Mouse (Mus musculus) hindbrain, embryonic 12.5 days (tissue): ENCODE results near the gene Gm4312. TPM values are rescaled to one million over a fixed set of nuclear protein-coding genes. Genes with fewer than 3 reads are reported as not detected.
"Not testable (repeated sequence)": the region's sequence is repeated elsewhere in the genome, so short reads cannot be mapped to it uniquely, and the experiment has no call there.

Experiments used
- ATAC-seq: fragments of 200-750 bp; cut with Nextera tagmentation; 2 replicates; pipeline ENCODE4 v1.8.0; 2017; ENCODE audit warnings: moderate TSS enrichment; ENCODE audit not compliant: low FRiP score
- H3K27ac ChIP-seq: fragments of 300-500 bp; sonication (generic); 2 replicates; pipeline ENCODE4 v1.5.1; 2016; ENCODE audit warnings: mild to moderate bottlenecking
- H3K27me3 ChIP-seq: fragments of 300-500 bp; sonication (generic); 2 replicates; pipeline ENCODE4 v1.6.1; 2016; ENCODE audit warnings: mild to moderate bottlenecking
- H3K36me3 ChIP-seq: fragments of 300-500 bp; sonication (generic); 2 replicates; pipeline ENCODE4 v1.6.1; 2016; ENCODE audit warnings: mild to moderate bottlenecking
- H3K4me1 ChIP-seq: fragments of 300-500 bp; sonication (generic); 2 replicates; pipeline ENCODE4 v1.6.1; 2016
- H3K4me2 ChIP-seq: fragments of 300-500 bp; sonication (generic); replicated peaks from 2 replicates; pipeline ENCODE4 v1.6.1; 2016; ENCODE audit warnings: mild to moderate bottlenecking
- H3K4me3 ChIP-seq: fragments of 300-500 bp; sonication (generic); 2 replicates; pipeline ENCODE4 v1.5.1; 2016; ENCODE audit warnings: mild to moderate bottlenecking
- H3K9ac ChIP-seq: fragments of 300-500 bp; sonication (generic); 2 replicates; pipeline ENCODE4 v1.6.1; 2016; ENCODE audit warnings: mild to moderate bottlenecking, moderate library complexity
- H3K9me3 ChIP-seq: fragments of 300-500 bp; sonication (generic); replicated peaks from 2 replicates; pipeline ENCODE4 v1.6.1; 2016; ENCODE audit warnings: mild to moderate bottlenecking
- WGBS: fragments of 180-500 bp; shearing (Covaris S2); methylation state at CpG from one replicate; pipeline ENCODE4 v1.1.7; 2016; 5-methylcytosine and 5-hydroxymethylcytosine counted together
- polyA plus RNA-seq: library from polyadenylated mRNA; unstranded; fragments of >200 nt; fragmentation: Nextera tagmentation; extraction: Ambion mirVana; gene quantifications from 2 replicates; pipeline ENCODE4 v1.2.1, GENCODE M21; 2016

The Gm4312 gene
- polyA plus RNA-seq: not detected in 2 replicates

DNA sequence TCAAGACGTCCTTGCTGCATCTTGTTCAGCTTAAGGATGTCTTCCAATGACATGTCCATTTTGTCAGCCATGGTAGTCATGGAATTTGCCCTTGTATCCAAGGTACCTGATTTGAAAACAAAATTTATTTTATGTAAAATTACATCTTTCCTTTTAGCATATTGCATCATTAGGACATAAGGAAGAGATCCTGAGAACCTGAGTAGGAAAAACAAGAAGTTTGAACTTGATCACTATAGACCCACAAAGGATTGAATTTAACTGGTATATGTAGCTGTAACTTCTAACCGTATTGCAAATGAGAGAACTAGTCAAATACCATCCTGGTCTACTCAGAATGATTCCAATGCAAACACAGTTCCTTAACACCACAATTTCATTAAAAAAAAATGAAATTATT lies at the start of gene Gm4312:
Gene Gm4312, minus strand, starts transcription at position 101 of the 400 bp plus-strand sequence.
- WGBS: no CpG with 5 or more reads among the region's 2 CpGs
- H3K9ac ChIP-seq, H3K36me3 ChIP-seq, H3K4me3 ChIP-seq, H3K27ac ChIP-seq, H3K4me2 ChIP-seq, H3K9me3 ChIP-seq, ATAC-seq, H3K27me3 ChIP-seq, H3K4me1 ChIP-seq: not testable (repeated sequence)

DNA sequence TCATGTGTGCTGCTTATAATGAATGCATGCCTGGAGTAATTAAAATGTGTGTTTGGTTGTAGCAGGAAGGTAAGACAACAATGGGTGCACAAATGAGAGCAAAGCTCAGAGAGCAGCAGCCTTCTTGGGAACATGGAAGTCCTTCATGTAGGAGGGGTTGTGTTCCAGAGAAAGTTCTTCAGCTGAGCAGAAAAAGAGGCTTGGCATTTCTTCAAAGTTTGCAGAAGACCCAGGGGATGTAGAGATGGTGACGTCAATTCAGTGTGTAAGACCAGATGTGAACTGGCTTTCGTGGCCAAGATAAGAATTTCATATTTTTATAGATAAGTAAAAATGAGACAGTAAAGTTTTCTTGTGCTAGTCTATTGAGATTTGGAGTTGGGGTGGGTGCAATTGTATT lies 45.2 kb upstream of the Gm4312 start:
- no peak for ATAC-seq
- Histone ChIP-seq H3K4me2 (no peak overlapping the region), H3K9me3 (no peaks in the 10 kb centered on the region), H3K36me3 (no peaks in the 10 kb centered on the region), H3K27me3 (no peaks in the 10 kb centered on the region), H3K27ac (no peak overlapping the region), H3K4me1 (no peaks in the 10 kb centered on the region), H3K4me3 (no peak overlapping the region), H3K9ac (no peak overlapping the region)
- 88% methylated on average over 2 of the region's 2 CpGs for WGBS

DNA sequence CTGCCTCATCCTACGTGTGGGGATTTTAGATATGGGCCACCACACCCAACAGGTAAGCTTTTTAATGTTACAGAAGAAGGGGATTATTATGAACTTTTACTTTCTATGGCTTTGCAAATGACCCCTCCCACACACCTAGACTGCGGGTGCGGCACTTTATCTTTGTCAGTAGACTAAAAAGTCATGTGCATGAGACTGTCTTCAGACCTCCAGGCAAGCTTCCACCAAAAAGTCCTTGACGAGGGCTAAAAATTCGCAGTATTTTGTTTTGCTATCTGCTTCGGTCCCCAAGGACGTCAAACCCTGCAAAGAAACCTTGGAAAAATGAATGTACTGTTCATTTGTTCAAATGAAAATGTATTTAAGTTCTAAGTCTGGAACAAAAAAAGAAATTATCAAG lies 33.2 kb upstream of the Gm4312 start:
- Histone ChIP-seq H3K27me3 (no peaks in the 10 kb centered on the region), H3K36me3 (no peaks in the 10 kb centered on the region), H3K9me3 (no peaks in the 10 kb centered on the region), H3K4me2 (no peak overlapping the region), H3K9ac (no peak overlapping the region), H3K27ac (no peak overlapping the region), H3K4me3 (no peak overlapping the region), H3K4me1 (no peaks in the 10 kb centered on the region)
- ATAC-seq: no peak
- 90% methylated on average over 7 of the region's 7 CpGs for WGBS

DNA sequence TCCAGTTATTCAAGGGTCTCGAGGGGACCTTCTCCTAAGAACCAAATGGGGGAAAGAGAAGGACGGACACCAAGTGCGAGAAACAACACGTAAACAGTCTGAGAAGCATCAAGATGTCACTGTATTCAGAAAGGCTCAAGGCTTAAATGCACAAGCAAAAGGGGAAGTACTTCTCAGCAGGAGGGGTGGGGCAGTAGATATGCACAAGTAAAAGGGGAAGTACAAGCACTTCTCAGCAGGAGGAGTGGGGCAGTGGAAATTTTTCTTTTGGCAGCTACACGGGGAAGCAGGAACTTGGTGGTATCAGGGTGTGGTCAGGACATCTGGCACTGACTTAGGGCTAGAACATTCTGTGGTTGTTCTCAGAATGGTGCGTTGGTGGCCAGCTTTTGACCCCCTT lies 19.9 kb upstream of the Gm4312 start:
- ATAC-seq, H3K9me3 ChIP-seq, H3K4me1 ChIP-seq, H3K9ac ChIP-seq, H3K36me3 ChIP-seq, H3K4me2 ChIP-seq, H3K4me3 ChIP-seq, H3K27me3 ChIP-seq, H3K27ac ChIP-seq: not testable (repeated sequence)
- WGBS: 86% methylated on average over 6 of the region's 6 CpGs

DNA sequence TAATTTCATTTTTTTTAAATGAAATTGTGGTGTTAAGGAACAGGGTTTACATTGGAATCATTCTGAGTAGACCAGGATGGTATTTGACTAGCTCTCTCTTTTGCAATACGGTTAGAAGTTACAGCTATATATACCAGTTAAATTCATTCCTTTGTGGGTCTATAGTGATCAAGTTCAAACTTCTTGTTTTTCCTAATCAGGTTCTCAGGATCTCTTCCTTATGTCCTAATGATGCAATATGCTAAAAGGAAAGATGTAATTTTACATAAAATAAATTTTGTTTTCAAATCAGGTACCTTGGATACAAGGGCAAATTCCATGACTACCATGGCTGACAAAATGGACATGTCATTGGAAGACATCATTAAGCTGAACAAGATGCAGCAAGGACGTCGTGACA lies 21.3 kb downstream of the Gm4312 start, which contains the start of gene Gm4307:
Gene Gm4307, plus strand, starts transcription at position 301 of the 400 bp plus-strand sequence.
- not testable (repeated sequence) for H3K36me3 ChIP-seq, H3K27ac ChIP-seq, H3K9ac ChIP-seq, ATAC-seq, H3K4me3 ChIP-seq, H3K9me3 ChIP-seq, H3K4me1 ChIP-seq, H3K4me2 ChIP-seq, H3K27me3 ChIP-seq
- no CpG with 5 or more reads among the region's 3 CpGs for WGBS

DNA sequence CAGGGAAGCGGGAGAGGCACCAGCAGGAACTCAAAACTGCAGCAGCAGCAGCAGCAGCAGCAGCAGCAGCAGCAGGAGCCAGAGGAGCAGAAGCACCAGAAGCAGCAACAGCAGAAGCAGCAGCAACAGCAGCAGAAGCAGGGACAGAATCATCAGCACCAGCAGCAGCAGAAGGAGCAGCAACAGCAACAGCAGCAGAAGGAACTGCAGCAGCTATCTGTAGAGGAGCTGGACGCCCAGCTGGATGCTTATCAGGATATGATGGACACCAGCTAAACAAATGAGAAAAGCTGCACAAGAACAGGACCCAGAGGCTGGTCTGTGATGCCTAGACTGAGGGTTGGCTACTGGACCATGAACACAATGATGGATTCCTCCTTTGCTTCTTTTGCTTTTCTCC lies 25.5 kb downstream of the Gm4312 start:
- not testable (repeated sequence) for H3K4me3 ChIP-seq, H3K4me2 ChIP-seq, H3K36me3 ChIP-seq, ATAC-seq, H3K9ac ChIP-seq, H3K9me3 ChIP-seq, H3K27me3 ChIP-seq, H3K4me1 ChIP-seq, H3K27ac ChIP-seq
- WGBS: 79% methylated on average over 2 of the region's 2 CpGs

DNA sequence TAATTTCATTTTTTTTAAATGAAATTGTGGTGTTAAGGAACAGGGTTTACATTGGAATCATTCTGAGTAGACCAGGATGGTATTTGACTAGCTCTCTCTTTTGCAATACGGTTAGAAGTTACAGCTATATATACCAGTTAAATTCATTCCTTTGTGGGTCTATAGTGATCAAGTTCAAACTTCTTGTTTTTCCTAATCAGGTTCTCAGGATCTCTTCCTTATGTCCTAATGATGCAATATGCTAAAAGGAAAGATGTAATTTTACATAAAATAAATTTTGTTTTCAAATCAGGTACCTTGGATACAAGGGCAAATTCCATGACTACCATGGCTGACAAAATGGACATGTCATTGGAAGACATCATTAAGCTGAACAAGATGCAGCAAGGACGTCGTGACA lies 31.6 kb downstream of the Gm4312 start, which contains the start of gene Gm4305:
Gene Gm4305, plus strand, starts transcription at position 301 of the 400 bp plus-strand sequence.
- H3K4me3 ChIP-seq, ATAC-seq, H3K36me3 ChIP-seq, H3K4me1 ChIP-seq, H3K4me2 ChIP-seq, H3K27ac ChIP-seq, H3K27me3 ChIP-seq, H3K9ac ChIP-seq, H3K9me3 ChIP-seq: not testable (repeated sequence)
- no CpG with 5 or more reads among the region's 3 CpGs for WGBS

DNA sequence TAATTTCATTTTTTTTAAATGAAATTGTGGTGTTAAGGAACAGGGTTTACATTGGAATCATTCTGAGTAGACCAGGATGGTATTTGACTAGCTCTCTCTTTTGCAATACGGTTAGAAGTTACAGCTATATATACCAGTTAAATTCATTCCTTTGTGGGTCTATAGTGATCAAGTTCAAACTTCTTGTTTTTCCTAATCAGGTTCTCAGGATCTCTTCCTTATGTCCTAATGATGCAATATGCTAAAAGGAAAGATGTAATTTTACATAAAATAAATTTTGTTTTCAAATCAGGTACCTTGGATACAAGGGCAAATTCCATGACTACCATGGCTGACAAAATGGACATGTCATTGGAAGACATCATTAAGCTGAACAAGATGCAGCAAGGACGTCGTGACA lies 36.7 kb downstream of the Gm4312 start, which contains the start of gene Gm4303:
Gene Gm4303, plus strand, starts transcription at position 301 of the 400 bp plus-strand sequence.
- not testable (repeated sequence) for H3K36me3 ChIP-seq, H3K4me3 ChIP-seq, H3K9ac ChIP-seq, H3K9me3 ChIP-seq, ATAC-seq, H3K27me3 ChIP-seq, H3K4me1 ChIP-seq, H3K4me2 ChIP-seq, H3K27ac ChIP-seq
- WGBS: no CpG with 5 or more reads among the region's 3 CpGs

DNA sequence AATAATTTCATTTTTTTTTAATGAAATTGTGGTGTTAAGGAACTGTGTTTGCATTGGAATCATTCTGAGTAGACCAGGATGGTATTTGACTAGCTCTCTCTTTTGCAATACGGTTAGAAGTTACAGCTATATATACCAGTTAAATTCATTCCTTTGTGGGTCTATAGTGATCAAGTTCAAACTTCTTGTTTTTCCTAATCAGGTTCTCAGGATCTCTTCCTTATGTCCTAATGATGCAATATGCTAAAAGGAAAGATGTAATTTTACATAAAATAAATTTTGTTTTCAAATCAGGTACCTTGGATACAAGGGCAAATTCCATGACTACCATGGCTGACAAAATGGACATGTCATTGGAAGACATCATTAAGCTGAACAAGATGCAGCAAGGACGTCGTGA lies 41.8 kb downstream of the Gm4312 start, which contains the start of gene Gm4302:
Gene Gm4302, plus strand, starts transcription at position 301 of the 400 bp plus-strand sequence.
- H3K36me3 ChIP-seq, H3K4me1 ChIP-seq, H3K9ac ChIP-seq, H3K27me3 ChIP-seq, H3K27ac ChIP-seq, H3K9me3 ChIP-seq, ATAC-seq, H3K4me2 ChIP-seq, H3K4me3 ChIP-seq: not testable (repeated sequence)
- WGBS: no CpG with 5 or more reads among the region's 3 CpGs

DNA sequence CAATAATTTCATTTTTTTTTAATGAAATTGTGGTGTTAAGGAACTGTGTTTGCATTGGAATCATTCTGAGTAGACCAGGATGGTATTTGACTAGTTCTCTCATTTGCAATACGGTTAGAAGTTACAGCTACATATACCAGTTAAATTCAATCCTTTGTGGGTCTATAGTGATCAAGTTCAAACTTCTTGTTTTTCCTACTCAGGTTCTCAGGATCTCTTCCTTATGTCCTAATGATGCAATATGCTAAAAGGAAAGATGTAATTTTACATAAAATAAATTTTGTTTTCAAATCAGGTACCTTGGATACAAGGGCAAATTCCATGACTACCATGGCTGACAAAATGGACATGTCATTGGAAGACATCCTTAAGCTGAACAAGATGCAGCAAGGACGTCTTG lies 47.0 kb downstream of the Gm4312 start, which contains the start of gene Gm4301:
Gene Gm4301, plus strand, starts transcription at position 301 of the 400 bp plus-strand sequence.
- H3K27ac ChIP-seq, H3K9me3 ChIP-seq, H3K4me2 ChIP-seq, H3K4me1 ChIP-seq, H3K9ac ChIP-seq, H3K27me3 ChIP-seq, H3K4me3 ChIP-seq, ATAC-seq, H3K36me3 ChIP-seq: not testable (repeated sequence)
- WGBS: no CpG with 5 or more reads among the region's 2 CpGs

Other genes with a start within 250 kb of the Gm4312 start
- gene Gm4301, start 46.9 kb downstream of the Gm4312 start, polyA plus RNA-seq: not detected in 2 replicates
- gene Gm4302, start 41.7 kb downstream of the Gm4312 start, polyA plus RNA-seq: not detected in 2 replicates
- not detected in 2 replicates for gene Gm4303, start 36.6 kb downstream of the Gm4312 start, polyA plus RNA-seq
- gene Gm4305, start 31.5 kb downstream of the Gm4312 start, polyA plus RNA-seq: not detected in 2 replicates
- gene Gm4307, start 21.2 kb downstream of the Gm4312 start, polyA plus RNA-seq: not detected in 2 replicates
- gene Tmtc3, start 104.8 kb upstream of the Gm4312 start, polyA plus RNA-seq: 19.2 and 20.4 TPM in 2 replicates
- gene Cep290, start 105.0 kb upstream of the Gm4312 start, polyA plus RNA-seq: 6.3 and 8.1 TPM in 2 replicates
- 12.3 and 14.5 TPM in 2 replicates for gene 4930430F08Rik, start 207.9 kb upstream of the Gm4312 start, polyA plus RNA-seq
- not detected in 2 replicates for gene 1700017N19Rik, start 207.9 kb upstream of the Gm4312 start, polyA plus RNA-seq